Mouse (Mus musculus): ENCODE data around the gene Tuba3b. TPM values are rescaled to one million over a fixed set of nuclear protein-coding genes. Genes with fewer than 3 reads are reported as not detected.

The Tuba3b gene
- total RNA-seq, 2 experiments from 2014 or later = not detected

- DNase-seq (ENCODE audit: low spot score in 2 of 2) = no peak
Observed at GRCm38 (mm10) chr6:145605203-145605602, 10.4 kb upstream of the Tuba3b start.

- peak in 1 of 2 experiments; percentile 16 for DNase-seq (ENCODE audit: low spot score in 2 of 2)
Observed at GRCm38 (mm10) chr6:145607746-145608145, 7.8 kb upstream of the Tuba3b start.

GRCm38 (mm10) chr6:145608693-145609092 lies 6.9 kb upstream of the Tuba3b start:
- no peak for DNase-seq (ENCODE audit: low spot score in 2 of 2)

GRCm38 (mm10) chr6:145610901-145611300 lies 4.7 kb upstream of the Tuba3b start:
- no peak for DNase-seq (ENCODE audit: low spot score in 2 of 2)

- DNase-seq (ENCODE audit: low spot score in 2 of 2) = no peak
Observed at GRCm38 (mm10) chr6:145612611-145613010, 2.9 kb upstream of the Tuba3b start.

- DNase-seq (ENCODE audit: low spot score in 2 of 2) = no peak
Observed at GRCm38 (mm10) chr6:145614219-145614618, 1.3 kb upstream of the Tuba3b start, which contains the start of gene Lmntd1. Gene Lmntd1, minus strand, starts transcription at chr6:145614319.

GRCm38 (mm10) chr6:145616402-145617229 lies 1.1 kb downstream of the Tuba3b start:
- no peak for DNase-seq (ENCODE audit: low spot score in 2 of 2)

- DNase-seq (ENCODE audit: low spot score in 2 of 2) = no peak
Observed at GRCm38 (mm10) chr6:145623141-145623540, 7.6 kb downstream of the Tuba3b start.

- no peak for DNase-seq (ENCODE audit: low spot score in 2 of 2)
Observed at GRCm38 (mm10) chr6:145630269-145630668, 14.7 kb downstream of the Tuba3b start.

- DNase-seq (ENCODE audit: low spot score in 2 of 2) = no peak
Observed at GRCm38 (mm10) chr6:145634454-145634853, 18.9 kb downstream of the Tuba3b start.

- DNase-seq (ENCODE audit: low spot score in 2 of 2) = no peak
Observed at GRCm38 (mm10) chr6:145636682-145637081, 21.1 kb downstream of the Tuba3b start.

- DNase-seq (ENCODE audit: low spot score in 2 of 2) = no peak
Observed at GRCm38 (mm10) chr6:145638248-145638647, 22.7 kb downstream of the Tuba3b start.

GRCm38 (mm10) chr6:145640971-145641506 lies 25.5 kb downstream of the Tuba3b start:
- no peak for DNase-seq (ENCODE audit: low spot score in 2 of 2)

- DNase-seq (ENCODE audit: low spot score in 2 of 2) = no peak
Observed at GRCm38 (mm10) chr6:145651976-145652375, 36.4 kb downstream of the Tuba3b start.

- no peak for DNase-seq (ENCODE audit: low spot score in 2 of 2)
Observed at GRCm38 (mm10) chr6:145652986-145653385, 37.4 kb downstream of the Tuba3b start.

- DNase-seq (ENCODE audit: low spot score in 2 of 2) = no peak
Observed at GRCm38 (mm10) chr6:145653626-145654025, 38.1 kb downstream of the Tuba3b start.

GRCm38 (mm10) chr6:145654062-145654836 lies 38.7 kb downstream of the Tuba3b start:
- DNase-seq (ENCODE audit: low spot score in 2 of 2) = peak; percentile 3 to 8

- no peak for DNase-seq (ENCODE audit: low spot score in 2 of 2)
Observed at GRCm38 (mm10) chr6:145655678-145656077, 40.1 kb downstream of the Tuba3b start.

- DNase-seq (ENCODE audit: low spot score in 2 of 2) = no peak
Observed at GRCm38 (mm10) chr6:145656740-145657591, 41.4 kb downstream of the Tuba3b start.

- no peak for DNase-seq (ENCODE audit: low spot score in 2 of 2)
Observed at GRCm38 (mm10) chr6:145659116-145659515, 43.6 kb downstream of the Tuba3b start.

- no peak for DNase-seq (ENCODE audit: low spot score in 2 of 2)
Observed at GRCm38 (mm10) chr6:145660943-145661342, 45.4 kb downstream of the Tuba3b start.
